In the genomic region with DNA sequence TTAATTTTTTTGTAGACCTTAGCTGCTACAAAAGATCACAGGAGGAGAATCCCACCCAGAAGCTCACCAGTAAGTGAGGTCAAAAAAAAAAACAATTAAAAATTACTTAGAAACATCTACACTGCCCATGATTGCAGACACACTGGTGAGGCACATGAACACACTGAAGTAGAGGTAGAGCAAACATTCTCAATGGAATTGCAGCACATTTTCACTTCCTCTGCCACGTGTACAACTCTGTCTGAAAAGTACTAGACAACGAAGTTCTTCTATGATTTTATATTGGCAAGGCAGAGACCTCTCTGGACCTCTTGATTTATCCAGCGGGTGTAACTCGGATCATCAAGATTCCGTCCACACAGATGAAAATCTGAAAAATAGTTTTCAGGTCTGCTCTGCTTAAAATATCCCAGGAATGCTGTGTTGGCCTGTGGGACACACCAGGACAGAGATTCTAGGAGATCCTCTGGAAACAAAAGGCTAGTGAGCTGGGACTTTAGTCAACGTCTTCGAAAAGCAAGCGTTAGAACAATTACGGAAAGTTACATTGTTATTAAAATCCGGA, we compare ENCODE assay signal across 8 mouse cellular contexts. TPM values are rescaled to one million over a fixed set of nuclear protein-coding genes. Genes with fewer than 3 reads are reported as not detected.
DNase-seq lines count a peak whose midpoint lies in the region; ATAC-seq lines count a peak whose summit lies in the region.

No protein-coding gene starts in this region.

- H3K4me2 ChIP-seq in heart, embryonic 12.5 days: peak overlapping the region; percentile 74

- peak overlapping the region; percentile 93 for H3K4me3 ChIP-seq in heart, embryonic 12.5 days

- ATAC-seq in heart, embryonic 12.5 days (ENCODE audit: insufficient number of reproducible peaks, low FRiP score): no peak
- no peak for ATAC-seq in activated CD4-positive, CD25-positive, alpha-beta regulatory T cell, adult 4 months
- ATAC-seq in monocyte, adult 5-6 weeks (replicated peaks; ENCODE audit: insufficient number of reproducible peaks, low FRiP score, low TSS enrichment, poor library complexity, severe bottlenecking): no peak

- H3K36me3 ChIP-seq in heart, embryonic 12.5 days: peaks cover 3% of the 10 kb centered on the region

- no peaks in the 10 kb centered on the region for H3K27me3 ChIP-seq in heart, embryonic 12.5 days (replicated peaks)

- 38% methylated on average over 10 of the region's 10 CpGs for WGBS in heart, embryonic 12.5 days

- H3K9ac ChIP-seq in heart, embryonic 12.5 days: 0 out of 2 replicates have a peak overlapping the region, but pooled peaks have one; percentile 15

- H3K4me1 ChIP-seq in heart, embryonic 12.5 days (replicated peaks): peaks cover 13% of the 10 kb centered on the region

- H3K27ac ChIP-seq in heart, embryonic 12.5 days (ENCODE audit: poor library complexity, severe bottlenecking): no peak overlapping the region

- intact Hi-C loops in heart, postnatal 10 days (cut with DNase I): loop anchor here (5.0 to 10.0 kb wide), 2 partner anchors 269 to 294 kb away; a partner anchor contains a TSS

- H3K9me3 ChIP-seq in heart, embryonic 12.5 days (replicated peaks): no peaks in the 10 kb centered on the region

- DNase-seq in heart, adult 8-10 months (ENCODE audit: low spot score): no peak
- DNase-seq in NIH3T3 (ENCODE audit: low read depth): peak; percentile 29
- DNase-seq in heart, postnatal 10 days: peak; percentile 17 to 25
- peak; percentile 16 for DNase-seq in mesoderm, embryonic 11.5 days (ENCODE audit: low read depth, low spot score)
- no peak for DNase-seq in thymus, postnatal 14 days

RNA-seq across cellular contexts. Expression of a gene that starts 1.0 kb away (rescaled TPM):
- 7.5 and 8.4 TPM in 2 replicates for polyA plus RNA-seq in heart, embryonic 12.5 days (2016; fragmentation: Nextera tagmentation; extraction: Ambion mirVana)
- total RNA-seq in heart, adult 8-10 months (2022): 10 to 100 TPM; 17.2 to 19.8 (median 18.8) TPM
- 10 to 100 TPM; 32.8 to 36.3 TPM for total RNA-seq in heart, postnatal 10 days (2021)
- polyA plus RNA-seq in activated CD4-positive, CD25-positive, alpha-beta regulatory T cell, adult 4 months (2017; shearing (Covaris generic)): 10 to 100 TPM in 1 of 2 experiments, 1 to 10 TPM in 1; 8.6 to 13.1 TPM
- 58.8 to 70.8 TPM (median 64.9 TPM) in 3 replicates for total RNA-seq in monocyte, adult 5-6 weeks (2017)

Comparison
In these comparisons a context has a peak if more than half of its experiments do, and no peak if none do; other contexts are left out.
1. DNase-seq: peak in NIH3T3 (single experiment), heart, postnatal 10 days (2 of 2) and mesoderm, embryonic 11.5 days (single experiment); none in heart, adult 8-10 months (single experiment) and thymus, postnatal 14 days (single experiment).